Mouse (Mus musculus) hematopoietic stem cell, adult 5-6 weeks (primary cell): Measurements from ENCODE around the gene Kat5. TPM values are rescaled to one million over a fixed set of nuclear protein-coding genes. Genes with fewer than 3 reads are reported as not detected.

Source experiments
- ATAC-seq, 2 experiments: fragments of 125-278 bp in 1 of 2; replicated peaks in 1 of 2; 2 replicates each; pipeline ENCODE4 v1.8.0; 2016 to 2017; ENCODE audit warnings: inconsistent platforms in 2 of 2, mild to moderate bottlenecking in 2 of 2, moderate number of reproducible peaks in 2 of 2, low read depth in 1 of 2, moderate TSS enrichment in 1 of 2; ENCODE audit not compliant: low FRiP score in 2 of 2, poor library complexity in 2 of 2, severe bottlenecking in 2 of 2, insufficient read depth in 1 of 2, low TSS enrichment in 1 of 2
- total RNA-seq: library from RNA; stranded (forward); fragments of 172-1452, 232-1000 nt; gene quantifications from 2 replicates; pipeline ENCODE4 v1.2.3, GENCODE M21; 2017

The Kat5 gene
- total RNA-seq, 1 experiment from 2014 or later = 67.9 TPM

GRCm38 (mm10) chr19:5591888-5592287 is 18.1 kb downstream of the Kat5 start:
- ATAC-seq = no peak

GRCm38 (mm10) chr19:5589159-5589558 is 20.9 kb downstream of the Kat5 start:
- no peak for ATAC-seq

DNA sequence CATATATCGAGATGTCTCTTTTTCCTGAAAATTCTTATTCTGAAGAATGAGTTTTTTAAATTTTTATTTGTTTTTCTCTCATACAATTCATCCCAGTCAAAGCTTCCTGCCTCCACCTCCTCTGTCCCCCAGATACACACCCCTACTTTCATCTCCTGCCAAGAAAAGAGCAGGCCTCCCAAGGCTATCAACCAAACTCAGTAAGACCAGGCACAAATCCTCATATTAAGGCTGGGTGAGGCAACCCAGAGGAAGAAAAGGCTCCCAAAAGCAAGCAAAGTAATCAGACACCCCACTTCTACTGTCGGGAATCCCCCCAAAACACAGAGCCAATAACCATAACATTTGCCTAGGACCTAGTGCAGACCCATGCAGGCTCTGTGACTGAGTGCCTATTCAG is 28.0 kb downstream of the Kat5 start:
- no peak for ATAC-seq

DNA sequence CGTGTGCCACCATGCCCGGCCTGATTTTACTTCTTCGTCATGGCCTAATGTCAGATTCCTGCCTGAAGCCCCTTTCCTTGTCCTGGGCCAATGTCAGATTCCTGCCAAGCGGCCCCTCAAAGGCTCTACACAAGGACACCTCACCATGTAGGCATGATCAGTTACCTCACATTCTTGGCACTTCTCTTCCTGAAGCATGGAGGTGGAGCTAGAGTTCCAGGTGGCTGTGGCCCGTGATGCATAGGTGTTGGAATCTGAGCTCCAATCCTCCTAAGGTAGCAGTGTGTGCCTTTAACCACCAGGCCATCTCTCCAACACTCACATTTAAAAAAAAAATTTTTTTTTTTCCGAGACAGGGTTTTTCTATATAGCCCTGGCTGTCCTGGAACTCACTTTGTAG is 29.3 kb downstream of the Kat5 start:
- no peak for ATAC-seq

- ATAC-seq = no peak
Measured at GRCm38 (mm10) chr19:5579971-5580370, 30.1 kb downstream of the Kat5 start.

- ATAC-seq = no peak
Measured at GRCm38 (mm10) chr19:5575336-5575735, 34.7 kb downstream of the Kat5 start.

DNA sequence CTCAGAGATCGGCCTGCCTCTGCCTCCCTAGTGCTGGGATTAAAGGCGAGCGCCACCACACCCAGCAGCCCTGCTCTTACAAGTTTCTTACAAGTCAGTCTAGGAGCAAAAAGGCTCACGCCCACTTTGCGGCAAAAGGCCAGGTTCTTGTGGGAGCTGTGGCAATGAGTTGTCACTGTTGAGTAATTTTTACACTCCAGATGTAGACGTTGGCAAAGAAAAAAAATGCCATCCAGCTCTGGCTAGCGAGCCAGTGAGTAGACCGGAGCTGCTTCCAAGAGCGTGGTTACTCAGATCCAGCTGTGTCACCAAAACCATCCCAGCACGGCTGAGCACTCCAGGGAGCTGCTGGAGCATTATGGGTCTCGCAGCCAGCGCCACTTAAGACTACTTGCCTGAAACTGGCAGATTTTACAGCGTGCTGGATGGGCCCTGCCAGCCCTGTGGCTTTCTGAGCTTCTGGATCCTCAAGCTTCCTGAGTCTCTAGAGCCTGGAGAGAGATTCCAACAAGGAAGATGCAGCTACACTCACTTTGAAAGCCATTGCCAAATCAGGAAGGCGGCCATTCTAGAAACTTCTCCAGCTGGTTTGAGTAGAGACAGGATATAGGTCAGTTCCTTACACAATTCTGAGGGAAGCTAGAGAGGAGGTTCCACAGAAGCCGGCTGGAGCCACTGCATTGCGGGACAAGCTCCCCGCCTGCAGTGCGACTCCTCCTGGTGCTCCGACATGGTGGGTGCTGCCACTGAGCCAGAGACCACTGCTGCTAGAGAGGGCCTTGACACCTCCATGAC is 37.5 kb downstream of the Kat5 start:
- peak; percentile 29 to 34 for ATAC-seq

DNA sequence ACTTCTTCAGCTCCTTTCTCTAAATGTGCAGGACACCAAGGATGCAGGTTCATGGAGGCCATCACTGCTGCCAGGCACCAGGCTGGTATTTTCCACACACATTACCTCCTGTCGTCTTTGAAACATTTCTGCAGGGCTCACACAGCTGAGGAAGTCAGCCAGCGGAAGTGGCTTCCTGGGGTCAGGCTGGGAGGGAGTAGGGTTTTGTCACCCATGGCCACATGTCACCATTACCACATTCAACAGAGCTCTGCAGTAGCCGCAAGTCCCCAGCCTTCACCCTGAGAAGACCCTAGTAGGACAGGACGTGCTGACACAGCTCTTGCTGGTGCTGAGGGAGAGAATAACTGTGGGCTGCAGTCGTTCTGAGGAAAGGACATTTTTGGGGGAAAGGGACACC is 38.2 kb downstream of the Kat5 start:
- ATAC-seq = peak; percentile 70 to 72

DNA sequence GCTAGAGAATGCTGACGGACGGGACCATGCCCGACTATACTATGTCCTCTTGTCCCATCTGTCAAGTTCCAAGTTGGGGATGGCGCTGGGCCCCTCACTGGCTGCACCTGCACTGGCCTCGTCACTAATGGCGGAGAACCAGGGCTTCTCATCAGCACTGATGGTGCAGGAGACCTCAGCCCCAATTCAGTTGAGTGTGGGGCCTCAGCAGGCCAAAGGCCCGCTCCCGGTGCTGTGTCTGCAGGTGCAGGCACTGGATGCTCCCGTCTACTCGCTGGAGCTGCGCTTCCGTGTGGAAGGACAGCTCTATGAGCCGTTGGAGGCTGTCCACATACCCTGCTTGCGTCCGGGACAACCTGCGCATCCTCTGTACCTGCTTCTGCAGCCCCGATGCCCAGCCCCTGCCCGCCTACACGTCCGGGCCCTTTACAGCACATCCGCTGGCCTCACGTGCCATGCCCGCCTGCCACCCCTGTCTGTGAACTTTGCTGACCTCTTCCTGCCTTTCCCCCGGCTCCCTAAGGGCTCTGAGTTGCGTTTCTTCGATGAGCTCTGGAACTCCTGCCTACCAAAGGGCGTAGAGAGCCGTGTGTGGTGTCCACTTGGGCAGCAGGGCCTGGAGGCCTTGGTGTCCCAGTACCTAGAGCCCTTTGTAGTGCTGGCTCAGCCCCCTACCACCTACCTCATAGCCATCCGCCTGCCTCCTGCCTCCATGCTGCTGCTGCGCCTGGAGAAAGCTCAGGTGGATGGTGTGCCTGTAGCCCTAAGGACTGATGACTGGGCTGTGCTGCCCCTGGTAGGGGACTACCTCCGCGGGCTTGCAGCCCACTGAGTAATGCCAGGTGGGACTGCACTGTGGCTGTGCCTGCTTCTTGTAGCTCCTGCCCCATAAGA is 39.4 kb downstream of the Kat5 start:
- ATAC-seq = no peak

DNA sequence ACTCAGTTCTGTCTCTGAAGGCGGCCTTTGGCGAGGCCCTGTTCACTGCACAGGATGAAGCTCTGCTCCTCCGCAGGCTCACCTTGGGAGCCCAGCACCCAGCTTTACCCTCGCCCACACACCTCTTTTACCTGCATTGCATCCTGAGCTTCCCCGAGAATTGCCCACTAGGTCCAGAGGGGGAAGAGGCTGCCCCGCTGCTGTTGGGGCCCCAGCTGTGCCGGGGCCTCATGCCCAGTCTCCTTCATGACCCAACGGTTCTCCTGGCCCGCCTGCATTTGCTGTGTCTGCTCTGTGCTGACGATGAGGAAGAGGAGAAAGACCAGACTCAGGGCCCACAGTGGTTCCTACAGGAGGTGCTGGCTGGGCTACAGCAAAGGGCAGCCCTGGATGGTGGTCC is 40.5 kb downstream of the Kat5 start:
- no peak for ATAC-seq

- ATAC-seq = peak; percentile 14 to 36; a peak in 1 of 4 replicates
Measured at GRCm38 (mm10) chr19:5568470-5569140, 41.4 kb downstream of the Kat5 start.

GRCm38 (mm10) chr19:5567534-5568469 is 42.2 kb downstream of the Kat5 start, which contains the start of gene Ap5b1:
TSS of gene Ap5b1 (plus strand) at chr19:5568025.
- ATAC-seq = peak; percentile 37 to 53; a peak in 3 of 4 replicates

DNA sequence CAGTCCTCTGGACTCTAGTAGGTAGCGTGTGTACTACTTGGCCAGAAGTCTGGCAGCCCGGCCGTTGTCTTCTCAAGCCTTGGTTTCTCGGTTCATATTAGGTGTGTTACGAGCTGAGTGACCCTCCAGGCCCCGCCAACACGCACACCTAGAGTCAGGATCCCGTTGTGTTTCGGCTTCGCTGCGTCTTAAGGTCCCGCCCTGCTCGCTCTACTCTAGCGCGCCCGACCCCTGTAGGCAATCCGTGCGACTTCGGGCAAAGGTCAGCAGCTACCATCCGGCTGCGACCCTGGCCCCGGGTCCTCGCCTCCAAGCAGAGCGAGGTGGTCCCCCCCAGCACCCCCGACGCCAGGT is 42.9 kb downstream of the Kat5 start:
- no peak; a peak in 1 of 4 replicates for ATAC-seq

- no peak for ATAC-seq
Measured at GRCm38 (mm10) chr19:5566316-5566715, 43.7 kb downstream of the Kat5 start.

DNA sequence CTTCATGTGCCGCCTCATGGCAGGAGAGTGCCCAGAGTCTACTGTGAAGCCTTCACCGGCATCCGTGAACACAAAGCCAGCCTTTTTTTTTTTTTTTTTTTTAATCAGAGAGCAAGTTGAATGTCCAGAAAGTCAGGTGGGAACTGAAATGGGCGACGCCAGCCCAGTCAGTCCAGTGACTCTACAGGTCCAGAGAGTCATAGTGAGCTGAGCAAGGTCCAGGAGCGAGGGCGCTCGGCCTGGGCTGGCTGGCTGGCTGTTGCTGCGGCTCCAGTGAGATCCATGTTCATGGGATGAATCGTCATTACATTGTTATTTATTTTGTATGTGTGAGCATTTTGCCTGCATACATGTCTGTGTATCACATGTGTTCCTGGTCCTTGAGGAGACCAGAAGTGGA is 47.3 kb downstream of the Kat5 start:
- no peak for ATAC-seq

- no peak for ATAC-seq
Measured at GRCm38 (mm10) chr19:5561886-5562285, 48.2 kb downstream of the Kat5 start.

DNA sequence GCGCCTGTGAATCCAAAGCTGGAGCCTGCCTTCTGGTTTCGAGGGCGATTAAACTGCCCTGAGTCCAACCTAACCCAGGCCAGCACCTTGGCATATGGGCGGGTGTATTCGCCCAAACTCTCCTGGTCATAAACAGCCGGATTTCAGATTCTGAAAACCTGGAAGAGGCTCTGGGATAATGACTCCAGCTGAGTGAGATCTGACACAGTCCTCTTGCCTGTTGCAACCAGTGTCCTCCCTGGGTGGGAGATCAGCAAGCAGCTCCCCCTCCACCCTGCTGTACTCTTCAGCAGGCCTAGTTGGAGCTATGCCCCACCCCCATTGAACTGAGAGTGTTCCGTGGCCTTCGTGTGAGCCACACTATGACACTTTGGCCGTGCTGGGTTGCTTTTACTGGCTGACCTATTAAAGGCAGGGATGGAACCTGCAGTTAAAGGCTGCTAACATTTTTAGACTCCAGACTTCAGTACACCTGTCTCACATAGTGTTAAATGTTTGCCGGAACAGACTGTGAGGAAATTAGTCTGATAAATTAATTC is 48.7 kb downstream of the Kat5 start:
- ATAC-seq = no peak
